In the genomic region with DNA sequence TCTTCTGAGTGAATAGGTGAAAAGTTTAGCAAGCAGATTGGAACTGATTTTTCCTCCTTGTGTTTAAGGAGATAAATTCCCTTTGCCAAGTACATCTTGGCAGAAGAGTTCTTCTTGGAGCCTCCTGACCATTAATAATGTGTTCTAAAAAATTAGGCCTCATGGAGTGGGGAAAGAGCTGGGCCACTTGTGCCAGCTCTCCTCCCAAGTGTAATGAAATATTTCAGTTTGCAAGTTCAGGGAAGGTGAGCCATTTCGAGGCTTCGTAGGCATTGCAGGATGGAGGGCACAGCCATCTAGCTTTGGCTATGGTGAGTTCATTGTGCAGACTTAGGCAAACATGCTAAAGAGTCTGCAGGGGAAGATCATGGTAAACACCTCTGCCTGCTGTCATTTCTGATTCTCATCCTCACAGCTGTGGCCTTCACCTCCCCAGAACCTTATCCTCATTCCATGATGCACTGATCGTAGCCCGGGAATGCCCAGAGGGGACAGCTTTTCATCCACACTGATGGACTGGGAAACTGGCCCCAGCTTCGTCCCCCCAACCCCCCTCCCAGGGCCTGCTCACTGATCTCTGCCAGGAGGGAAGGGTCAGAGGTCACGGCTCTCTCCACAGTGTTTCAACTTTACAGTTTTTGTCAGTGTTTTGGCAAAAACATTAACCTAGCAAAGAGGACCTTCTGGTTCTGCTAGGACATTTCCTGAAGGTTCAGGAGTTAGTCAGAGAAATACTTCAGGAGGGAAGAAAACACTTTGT, we compare ENCODE assay signal across 10 mouse cellular contexts. TPM values are rescaled to one million over a fixed set of nuclear protein-coding genes. Genes with fewer than 3 reads are reported as not detected.
DNase-seq lines count a peak whose midpoint lies in the region; ATAC-seq lines count a peak whose summit lies in the region.
"Had no signal": no experiment of that assay in that cellular context is flagged by ENCODE, and none has a peak within 500 bp of the region (broad histone marks: within the 10 kb centered on the region; RNA-seq: fewer than 3 reads in every experiment).

No protein-coding gene starts in this region.

- H3K4me3 ChIP-seq in liver, embryonic 13.5 days (replicated peaks): no peak overlapping the region
- no peak overlapping the region for H3K4me3 ChIP-seq in liver, embryonic 12.5 days
- no peak overlapping the region for H3K4me3 ChIP-seq in embryonic facial prominence, embryonic 10.5 days
- H3K4me3 ChIP-seq: midbrain, embryonic 12.5 days had no signal

- 0 out of 2 replicates have a peak overlapping the region, but pooled peaks have one; percentile 21 for H3K27ac ChIP-seq in liver, embryonic 13.5 days
- H3K27ac ChIP-seq in liver, embryonic 12.5 days: no peak overlapping the region
- peak overlapping the region; percentile 54 for H3K27ac ChIP-seq in embryonic facial prominence, embryonic 10.5 days (replicated peaks)
- H3K27ac ChIP-seq: kidney, postnatal 0 days; midbrain, embryonic 12.5 days had no signal

- ATAC-seq in liver, embryonic 13.5 days (ENCODE audit: low read depth): no peak
- ATAC-seq in liver, embryonic 12.5 days: no peak

- no peaks in the 10 kb centered on the region for H3K9me3 ChIP-seq in liver, embryonic 13.5 days (replicated peaks)
- H3K9me3 ChIP-seq in liver, embryonic 12.5 days (replicated peaks): no peaks in the 10 kb centered on the region
- H3K9me3 ChIP-seq in embryonic facial prominence, embryonic 10.5 days: no peaks in the 10 kb centered on the region
- H3K9me3 ChIP-seq: midbrain, embryonic 12.5 days had no signal

- 66% methylated on average over 6 of the region's 6 CpGs for WGBS in liver, embryonic 13.5 days (ENCODE audit: insufficient replicate concordance)
- 52% methylated on average over 6 of the region's 6 CpGs for WGBS in liver, embryonic 12.5 days (ENCODE audit: insufficient replicate concordance)
- WGBS in embryonic facial prominence, embryonic 10.5 days: 18% methylated on average over 6 of the region's 6 CpGs

- H3K27me3 ChIP-seq in liver, embryonic 13.5 days: no peaks in the 10 kb centered on the region
- no peaks in the 10 kb centered on the region for H3K27me3 ChIP-seq in liver, embryonic 12.5 days (replicated peaks)
- H3K27me3 ChIP-seq in embryonic facial prominence, embryonic 10.5 days (replicated peaks; ENCODE audit: low read depth, poor library complexity, severe bottlenecking): no peaks in the 10 kb centered on the region
- H3K27me3 ChIP-seq: midbrain, embryonic 12.5 days had no signal

- H3K4me1 ChIP-seq in liver, embryonic 13.5 days (replicated peaks): peaks cover 51% of the 10 kb centered on the region
- H3K4me1 ChIP-seq in liver, embryonic 12.5 days: peaks cover 41% of the 10 kb centered on the region
- H3K4me1 ChIP-seq in embryonic facial prominence, embryonic 10.5 days: peaks cover 70% of the 10 kb centered on the region

- H3K4me2 ChIP-seq in liver, embryonic 13.5 days: no peak overlapping the region
- no peak overlapping the region for H3K4me2 ChIP-seq in liver, embryonic 12.5 days
- H3K4me2 ChIP-seq: midbrain, embryonic 12.5 days had no signal

- DNase-seq in liver, embryonic 13.5 days: no peak
- DNase-seq in embryonic facial prominence, embryonic 10.5 days (ENCODE audit: low spot score): peak; percentile 67
- DNase-seq in kidney, adult 9 months: peak; percentile 44
- peak; percentile 21 for DNase-seq in retina, postnatal 1 day
- no peak for DNase-seq in thymus, adult 18-20 months
- DNase-seq in layer of hippocampus, postnatal 10 days (ENCODE audit: low spot score in 2 of 2): no peak
- DNase-seq in left cerebral cortex, postnatal 4 days: no peak

- intact Hi-C loops in left cerebral cortex, postnatal 4 days (cut with DNase I): no loop called here

- peaks cover 11% of the 10 kb centered on the region; the same call in 1 of the 2 replicates for H3K36me3 ChIP-seq in liver, embryonic 13.5 days
- 0 out of 2 replicates have a peak, but pooled peaks cover 3% of the 10 kb centered on the region for H3K36me3 ChIP-seq in liver, embryonic 12.5 days
- H3K36me3 ChIP-seq in embryonic facial prominence, embryonic 10.5 days (replicated peaks): peaks cover 29% of the 10 kb centered on the region
- H3K36me3 ChIP-seq: midbrain, embryonic 12.5 days had no signal

- H3K9ac ChIP-seq in liver, embryonic 13.5 days: no peak overlapping the region
- H3K9ac ChIP-seq in liver, embryonic 12.5 days: no peak overlapping the region
- H3K9ac ChIP-seq: midbrain, embryonic 12.5 days had no signal

RNA-seq across cellular contexts. Expression of a gene that starts 18.6 kb away (rescaled TPM):
- 13.9 and 16.5 TPM in 2 replicates for polyA plus RNA-seq in liver, embryonic 13.5 days (2015; fragmentation: Nextera tagmentation; extraction: Ambion mirVana)
- polyA plus RNA-seq in liver, embryonic 12.5 days (2016; fragmentation: Nextera tagmentation; extraction: Ambion mirVana): 24.1 and 24.2 TPM in 2 replicates
- 57.7 and 61.8 TPM in 2 replicates for polyA plus RNA-seq in embryonic facial prominence, embryonic 10.5 days (2016; fragmentation: Nextera tagmentation; extraction: Ambion mirVana)
- 10 to 100 TPM; 18.0 to 26.5 TPM for total RNA-seq in layer of hippocampus, postnatal 10 days (2021)
- 10 to 100 TPM; 22.7 to 24.8 TPM for total RNA-seq in left cerebral cortex, postnatal 4 days (2021)

RNA-seq across cellular contexts. Expression of a gene that starts 54.0 kb away (rescaled TPM):
- 113 and 121 TPM in 2 replicates for polyA plus RNA-seq in liver, embryonic 13.5 days (2015; fragmentation: Nextera tagmentation; extraction: Ambion mirVana)
- polyA plus RNA-seq in liver, embryonic 12.5 days (2016; fragmentation: Nextera tagmentation; extraction: Ambion mirVana): 118 and 123 TPM in 2 replicates
- 226 and 232 TPM in 2 replicates for polyA plus RNA-seq in embryonic facial prominence, embryonic 10.5 days (2016; fragmentation: Nextera tagmentation; extraction: Ambion mirVana)
- 10 to 100 TPM; 62.7 to 62.8 TPM for total RNA-seq in layer of hippocampus, postnatal 10 days (2021)
- 10 to 100 TPM; 67.1 to 73.1 TPM for total RNA-seq in left cerebral cortex, postnatal 4 days (2021)

Comparison
In these comparisons a context has a peak if more than half of its experiments do, and no peak if none do; other contexts are left out.
1. DNase-seq: peak in embryonic facial prominence, embryonic 10.5 days (single experiment), kidney, adult 9 months (single experiment) and retina, postnatal 1 day (single experiment); none in liver, embryonic 13.5 days (single experiment), thymus, adult 18-20 months (0 of 2), layer of hippocampus, postnatal 10 days (0 of 2) and left cerebral cortex, postnatal 4 days (single experiment).